Mouse (Mus musculus) heart, embryonic 16.5 days (tissue): ENCODE data around the gene Gpr34. TPM values are rescaled to one million over a fixed set of nuclear protein-coding genes. Genes with fewer than 3 reads are reported as not detected.

Source experiments
- microRNA-seq: library from miRNA; unstranded; fragments of <30 nt; microRNA quantifications from one replicate; pipeline ENCODE4, GENCODE M21; 2017
- polyA plus RNA-seq: library from polyadenylated mRNA; unstranded; fragments of >200 nt; fragmentation: Nextera tagmentation; extraction: Ambion mirVana; gene quantifications from 2 replicates; pipeline ENCODE4 v1.2.1, GENCODE M21; 2015

Gpr34 gene
- polyA plus RNA-seq, 1 experiment from 2014 or later: 1.4 TPM

Small RNA genes within 50 kb of the gene (microRNA-seq; reads per million reads assigned to microRNA genes)
- not detected for gene Gm25246

Other genes with a start within 250 kb of the Gpr34 start
- gene Nyx, start 166.0 kb upstream of the Gpr34 start, polyA plus RNA-seq: 0.05 and 0.07 TPM in 2 replicates
- 0.15 and 0.17 TPM in 2 replicates for gene Gpr82, start 29.3 kb downstream of the Gpr34 start, polyA plus RNA-seq
- gene Cask, start 219.3 kb downstream of the Gpr34 start, polyA plus RNA-seq: 5.0 and 6.3 TPM in 2 replicates